Mouse (Mus musculus) C2C12 (cell line): Measurements from ENCODE around the gene Slc41a2.

Experiments
- CEBPB ChIP-seq: IDR thresholded peaks from one replicate; pipeline ENCODE4 v1.6.1; 2011; ENCODE audit warnings: low read depth, mild to moderate bottlenecking, control low read depth, moderate library complexity
- CTCF ChIP-seq: IDR thresholded peaks from one replicate; pipeline ENCODE4 v1.5.1; 2011; ENCODE audit not compliant: control insufficient read depth, insufficient read depth, insufficient read length
- FOSL1 ChIP-seq: IDR thresholded peaks from one replicate; pipeline ENCODE4 v1.8.0; 2011; ENCODE audit warnings: mild to moderate bottlenecking, low read length; ENCODE audit not compliant: poor library complexity, insufficient read depth, severe bottlenecking
- MYOD1 ChIP-seq: IDR thresholded peaks from one replicate; pipeline ENCODE4 v1.6.1; 2011; ENCODE audit warnings: low read depth; ENCODE audit not compliant: control insufficient read depth, insufficient read length

GRCm38 (mm10) chr10:83202906-83203702 lies 134.6 kb downstream of the Slc41a2 start:
- TF ChIP-seq CTCF (no peak), CEBPB (no peak), MYOD1 (no peak), FOSL1 (no peak)
